Mouse (Mus musculus) kidney, embryonic 14.5 days (tissue): ENCODE measurements around the gene Ppid. TPM values are rescaled to one million over a fixed set of nuclear protein-coding genes. Genes with fewer than 3 reads are reported as not detected.

ENCODE experiments used
- ATAC-seq: fragments of 200-750 bp; cut with Nextera tagmentation; 2 replicates; pipeline ENCODE4 v1.8.0; 2017; ENCODE audit warnings: moderate number of reproducible peaks, mild to moderate bottlenecking, moderate TSS enrichment, moderate library complexity; ENCODE audit not compliant: low FRiP score, low TSS enrichment
- H3K27ac ChIP-seq: fragments of 300-500 bp; sonication (generic); 2 replicates; pipeline ENCODE4 v1.5.1; 2014; ENCODE audit warnings: low read depth, mild to moderate bottlenecking, low read length, moderate library complexity, mixed read lengths
- H3K27me3 ChIP-seq: fragments of 300-500 bp; sonication (generic); 2 replicates; pipeline ENCODE4 v1.6.1; 2014; ENCODE audit warnings: mild to moderate bottlenecking, low read length; ENCODE audit not compliant: control insufficient read depth, insufficient read depth
- H3K36me3 ChIP-seq: fragments of 300-500 bp; sonication (generic); 2 replicates; pipeline ENCODE4 v1.6.1; 2014; ENCODE audit warnings: low read length, mixed read lengths; ENCODE audit not compliant: control insufficient read depth, insufficient read depth
- H3K4me1 ChIP-seq: fragments of 300-500 bp; sonication (generic); 2 replicates; pipeline ENCODE4 v1.6.1; 2014; ENCODE audit warnings: low read length, mixed read lengths; ENCODE audit not compliant: control insufficient read depth, insufficient read depth
- H3K4me2 ChIP-seq: fragments of 300-500 bp; sonication (generic); replicated peaks from 2 replicates; pipeline ENCODE4 v1.6.1; 2014; ENCODE audit warnings: low read depth, mild to moderate bottlenecking, low read length
- H3K4me3 ChIP-seq: fragments of 300-500 bp; sonication (generic); 2 replicates; pipeline ENCODE4 v1.5.1; 2014; ENCODE audit warnings: mild to moderate bottlenecking, low read length
- H3K9ac ChIP-seq: fragments of 300-500 bp; sonication (generic); 2 replicates; pipeline ENCODE4 v1.6.1; 2014; ENCODE audit warnings: low read depth, mild to moderate bottlenecking, low read length, moderate library complexity
- H3K9me3 ChIP-seq: fragments of 300-500 bp; sonication (generic); 2 replicates; pipeline ENCODE4 v1.6.1; 2016; ENCODE audit warnings: low read length; ENCODE audit not compliant: control insufficient read depth
- WGBS: fragments of 180-500 bp; shearing (Covaris S2); extraction: QIAGEN DNeasy Blood & Tissue Kit; methylation state at CpG from one replicate; pipeline ENCODE4 v1.1.7; 2014; 5-methylcytosine and 5-hydroxymethylcytosine counted together
- polyA plus RNA-seq: library from polyadenylated mRNA; unstranded; fragments of >200 nt; fragmentation: Nextera tagmentation; extraction: Ambion mirVana; gene quantifications from 2 replicates; pipeline ENCODE4 v1.2.1, GENCODE M21; 2014

Gene Ppid
- polyA plus RNA-seq, 1 experiment from 2014 or later, result 189 TPM

- Histone ChIP-seq H3K4me3 (no peak overlapping the region), H3K4me1 (peaks cover 12% of the 10 kb centered on the region; the same call in 1 of the 2 replicates), H3K36me3 (no peaks in the 10 kb centered on the region; the same call in 1 of the 2 replicates), H3K27me3 (no peaks in the 10 kb centered on the region), H3K4me2 (no peak overlapping the region), H3K9me3 (no peaks in the 10 kb centered on the region), H3K9ac (no peak overlapping the region), H3K27ac (peak overlapping the region; percentile 42; the same call in 1 of the 2 replicates)
- WGBS, result 51% methylated on average over 9 of the region's 9 CpGs
- peak; percentile 65 for ATAC-seq
These were observed 31.9 kb upstream of the Ppid start for GRCm38 (mm10) chr3:79559021-79559772.

DNA sequence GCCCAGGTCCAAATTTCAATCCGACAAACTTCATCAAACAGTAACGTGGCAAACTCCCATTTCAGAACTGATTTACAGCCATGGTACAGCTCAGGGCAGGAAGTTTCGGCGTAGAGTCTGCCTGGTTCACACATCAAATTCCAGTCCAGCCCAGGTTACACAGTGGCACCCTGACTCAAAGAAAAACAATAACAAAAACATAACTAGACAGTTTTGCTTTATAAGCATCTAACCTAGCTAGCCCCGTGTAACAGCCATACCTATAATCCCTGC is 31.4 kb upstream of the Ppid start:
- WGBS, result 18% methylated on average over 5 of the region's 5 CpGs
- peaks cover 12% of the 10 kb centered on the region; the same call in 1 of the 2 replicates for H3K4me1 ChIP-seq
- no peaks in the 10 kb centered on the region for H3K9me3 ChIP-seq
- no peak overlapping the region for H3K9ac ChIP-seq
- ATAC-seq, result 0 out of 2 replicates have a peak, but pooled peaks have one; percentile 18
- H3K27ac ChIP-seq, result peak overlapping the region; percentile 42
- H3K36me3 ChIP-seq, result no peaks in the 10 kb centered on the region; the same call in 1 of the 2 replicates
- H3K4me3 ChIP-seq, result no peak overlapping the region
- no peaks in the 10 kb centered on the region for H3K27me3 ChIP-seq
- no peak overlapping the region for H3K4me2 ChIP-seq

DNA sequence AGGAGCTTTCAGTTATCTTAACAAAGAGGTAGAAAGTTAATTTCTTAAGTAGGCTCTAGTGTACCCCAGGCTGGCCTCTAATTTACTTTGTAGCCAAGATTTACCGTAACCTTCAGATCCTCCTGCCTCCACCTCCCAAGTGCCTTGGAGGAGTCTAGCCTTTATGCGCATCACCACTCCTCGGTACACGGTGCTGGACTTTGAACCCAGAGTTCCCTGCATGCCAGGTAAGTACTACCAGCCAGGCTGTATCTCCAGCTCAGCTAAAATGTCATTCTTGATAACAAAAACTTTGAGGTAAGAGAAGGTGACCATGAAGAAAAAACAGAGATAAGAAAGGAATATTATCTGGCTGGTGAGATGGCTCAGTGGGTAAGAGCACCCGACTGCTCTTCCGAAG is 30.6 kb upstream of the Ppid start:
- Histone ChIP-seq H3K36me3 (no peaks in the 10 kb centered on the region; the same call in 1 of the 2 replicates), H3K9me3 (no peaks in the 10 kb centered on the region), H3K9ac (no peak overlapping the region), H3K27ac (no peak overlapping the region), H3K4me3 (no peak overlapping the region), H3K27me3 (no peaks in the 10 kb centered on the region), H3K4me2 (no peak overlapping the region), H3K4me1 (peaks cover 12% of the 10 kb centered on the region; the same call in 1 of the 2 replicates)
- WGBS, result 91% methylated on average over 6 of the region's 6 CpGs
- no peak for ATAC-seq

DNA sequence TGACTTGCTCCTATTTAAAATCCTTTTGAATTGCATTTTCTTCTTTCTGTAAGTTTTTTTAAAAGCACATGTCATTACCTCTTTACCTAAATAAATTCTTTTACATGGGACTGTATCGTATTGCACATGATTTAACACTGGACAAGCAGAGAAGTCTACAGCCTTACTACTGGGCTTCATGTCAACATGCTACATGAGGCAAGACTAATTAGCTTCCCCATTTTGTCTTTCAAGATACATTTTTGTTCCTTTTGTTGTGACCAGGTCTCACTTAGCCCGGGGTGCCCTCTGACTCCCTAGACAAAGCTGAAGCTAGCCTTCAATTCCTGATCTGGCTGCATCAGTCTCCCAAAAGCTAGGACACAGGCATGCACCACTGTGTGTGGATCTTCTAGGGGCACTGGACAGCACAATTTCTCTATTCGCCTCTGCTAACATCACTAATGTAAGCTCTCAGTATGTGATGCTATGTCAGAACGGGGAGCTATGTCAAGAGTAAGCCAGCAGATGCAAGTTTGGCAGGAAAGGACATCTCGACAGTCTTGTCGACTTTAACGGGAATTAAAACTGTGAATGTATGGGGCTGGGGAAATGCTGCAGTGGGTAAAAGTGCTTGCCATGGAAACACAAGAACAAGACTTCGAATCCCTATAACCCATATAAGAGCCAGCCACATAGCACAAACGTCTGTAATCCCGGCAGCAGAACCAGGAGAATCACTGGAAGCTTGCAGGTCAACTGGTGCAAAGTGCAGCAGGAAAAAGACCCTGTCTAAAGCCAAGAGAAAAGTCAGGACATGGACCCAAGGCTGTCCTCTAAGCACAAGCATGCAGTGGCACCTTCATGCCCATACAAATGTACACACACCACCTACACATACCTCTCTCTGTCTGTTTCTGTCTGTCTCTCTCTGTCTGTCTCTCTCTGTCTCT is 29.1 kb upstream of the Ppid start:
- H3K9ac ChIP-seq, result no peak overlapping the region
- H3K4me3 ChIP-seq, result no peak overlapping the region
- H3K27me3 ChIP-seq, result no peaks in the 10 kb centered on the region
- H3K27ac ChIP-seq, result no peak overlapping the region
- ATAC-seq, result no peak
- H3K36me3 ChIP-seq, result no peaks in the 10 kb centered on the region; the same call in 1 of the 2 replicates
- WGBS, result 83% methylated on average over 10 of the region's 10 CpGs
- H3K9me3 ChIP-seq, result no peaks in the 10 kb centered on the region
- no peak overlapping the region for H3K4me2 ChIP-seq
- H3K4me1 ChIP-seq, result peaks cover 17% of the 10 kb centered on the region; the same call in 1 of the 2 replicates

DNA sequence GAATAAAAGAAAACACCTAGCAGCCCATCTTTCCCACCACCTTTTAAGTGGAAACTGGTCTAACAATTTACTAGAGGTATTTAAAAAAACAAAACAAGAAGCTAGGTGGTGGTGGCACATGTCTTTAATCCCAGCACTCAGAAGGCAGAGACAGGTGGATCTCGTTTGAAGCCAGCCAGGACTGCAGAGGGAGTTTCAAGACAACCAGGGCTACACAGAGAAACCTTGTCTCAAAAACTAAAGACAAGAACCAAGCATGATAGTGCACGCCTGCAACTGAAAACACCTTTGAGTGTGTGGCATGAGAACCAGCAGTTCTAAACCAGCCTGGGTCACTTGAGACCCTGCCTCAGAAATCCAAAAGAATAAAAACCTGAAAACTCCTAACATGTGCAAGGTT is 27.6 kb upstream of the Ppid start:
- no peak for ATAC-seq
- WGBS, result 85% methylated on average over 2 of the region's 2 CpGs

DNA sequence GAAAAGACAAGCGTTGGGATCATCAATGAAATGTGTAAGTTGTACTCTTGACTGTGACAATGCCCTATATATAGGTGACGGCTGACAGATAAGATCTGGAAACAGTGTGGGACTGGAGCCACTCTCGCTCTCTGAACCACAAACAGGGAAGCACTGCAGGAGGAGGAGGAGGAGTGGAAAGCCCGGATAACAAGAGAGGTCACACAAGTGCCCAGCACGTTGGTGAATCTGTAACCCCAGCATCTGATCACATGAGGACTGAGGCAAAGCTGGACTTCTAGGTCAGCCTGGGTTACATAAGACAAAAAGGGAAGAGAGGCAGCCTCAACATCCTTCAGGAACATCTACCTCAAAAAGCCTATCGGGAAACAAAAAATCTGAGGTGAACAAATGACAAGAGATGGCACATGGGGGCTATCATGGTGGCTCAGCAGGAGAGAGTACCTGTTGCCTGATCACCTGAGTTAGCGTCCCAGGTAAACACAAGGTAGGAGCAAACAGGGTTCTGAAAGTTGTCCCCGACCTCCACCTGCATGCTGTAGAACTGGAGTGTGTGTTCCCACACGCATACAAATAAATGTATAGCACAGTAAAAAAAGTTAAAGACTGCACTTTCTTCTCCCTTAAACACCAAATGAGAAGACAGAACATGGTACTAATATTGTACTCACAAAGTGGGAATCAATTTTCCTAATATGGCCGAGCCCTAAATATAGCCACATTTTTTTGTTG is 26.1 kb upstream of the Ppid start:
- 80% methylated on average over 10 of the region's 10 CpGs for WGBS
- no peaks in the 10 kb centered on the region for H3K9me3 ChIP-seq
- no peaks in the 10 kb centered on the region for H3K36me3 ChIP-seq
- no peaks in the 10 kb centered on the region for H3K27me3 ChIP-seq
- H3K4me3 ChIP-seq, result no peak overlapping the region
- 0 out of 2 replicates have a peak, but pooled peaks cover 5% of the 10 kb centered on the region for H3K4me1 ChIP-seq
- H3K27ac ChIP-seq, result no peak overlapping the region
- H3K4me2 ChIP-seq, result no peak overlapping the region
- no peak for ATAC-seq
- no peak overlapping the region for H3K9ac ChIP-seq

More for the DNA sequence above, 27.6 kb upstream of the Ppid start:
- Histone ChIP-seq H3K27me3 (no peaks in the 10 kb centered on the region), H3K9ac (no peak overlapping the region), H3K4me3 (no peak overlapping the region), H3K27ac (no peak overlapping the region), H3K4me1 (peaks cover 17% of the 10 kb centered on the region; the same call in 1 of the 2 replicates), H3K4me2 (no peak overlapping the region), H3K36me3 (no peaks in the 10 kb centered on the region), H3K9me3 (no peaks in the 10 kb centered on the region)

DNA sequence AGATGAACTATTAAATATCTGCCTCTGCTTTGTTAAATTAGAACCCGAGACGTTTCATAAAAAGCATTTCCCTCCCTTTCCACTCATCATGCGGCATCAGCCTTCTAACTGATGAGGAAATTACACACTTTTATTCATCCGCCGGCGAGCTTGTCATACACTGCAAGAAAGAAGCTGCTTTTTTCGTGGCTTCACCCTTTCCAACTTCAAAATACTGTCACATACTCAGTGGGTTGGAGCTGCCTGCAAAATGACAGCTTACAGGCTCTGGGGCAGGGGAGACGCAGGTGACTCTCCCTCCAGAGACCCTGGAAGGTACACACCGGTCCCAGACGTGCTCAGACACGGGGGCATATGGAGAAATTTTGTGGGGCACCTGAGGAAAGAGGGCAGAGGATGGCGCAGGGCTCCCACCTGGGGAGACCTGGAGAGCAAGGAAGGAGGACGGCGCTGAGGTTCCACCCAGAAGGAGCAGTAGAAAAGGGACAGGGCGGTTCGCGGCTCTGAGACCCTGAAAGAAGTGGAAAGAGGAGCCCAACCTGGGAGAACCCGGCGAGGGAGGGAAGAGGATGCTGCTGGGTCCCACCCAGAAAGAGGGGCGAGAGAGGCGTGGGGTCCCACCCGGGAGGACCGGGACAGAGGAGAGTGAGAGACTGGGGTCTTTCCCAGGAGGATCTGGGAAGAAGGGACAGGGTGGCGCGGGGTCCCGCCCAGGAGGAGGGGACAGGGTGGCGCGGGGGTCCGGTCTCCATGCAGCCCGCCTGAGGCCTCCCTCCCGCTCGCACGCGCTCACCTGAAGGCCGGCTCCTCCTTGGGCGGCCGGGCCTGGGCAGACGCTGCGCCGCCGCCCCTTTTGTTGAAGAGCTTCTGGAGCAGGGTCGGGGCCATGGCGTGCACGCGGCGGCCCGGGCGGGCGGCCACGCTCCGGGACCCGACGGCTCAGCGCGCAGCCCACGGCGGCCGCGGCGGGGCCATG is 24.1 kb upstream of the Ppid start:
- Histone ChIP-seq H3K36me3 (no peaks in the 10 kb centered on the region), H3K4me2 (peak overlapping the region; percentile 80), H3K27ac (no peak overlapping the region), H3K4me1 (0 out of 2 replicates have a peak, but pooled peaks cover 5% of the 10 kb centered on the region), H3K27me3 (no peaks in the 10 kb centered on the region), H3K4me3 (peak overlapping the region; percentile 82), H3K9me3 (no peaks in the 10 kb centered on the region), H3K9ac (peak overlapping the region; percentile 81)
- 4% methylated on average over 49 of the region's 60 CpGs for WGBS
- peak; percentile 75 for ATAC-seq
